Mouse (Mus musculus): Measurements from ENCODE around the gene Fbxw8. TPM values are rescaled to one million over a fixed set of nuclear protein-coding genes. Genes with fewer than 3 reads are reported as not detected.

Gene Fbxw8
- polyA plus RNA-seq, 1 experiment: 28.3 TPM

GRCm38 (mm10) chr5:118144327-118144726, 10.9 kb downstream of the Fbxw8 start:
- Histone ChIP-seq H3K4me1 (ENCODE audit: control insufficient read depth, insufficient read depth, insufficient read length, low read length) (0 out of 2 replicates have a peak, but pooled peaks cover 4% of the 10 kb centered on the region), H3K27me3 (ENCODE audit: control insufficient read depth, insufficient read depth, low read length) (no peaks in the 10 kb centered on the region), H3K36me3 (ENCODE audit: control insufficient read depth, insufficient read depth, low read length) (peaks cover 14% of the 10 kb centered on the region), H3K27ac (ENCODE audit: insufficient read depth, low read depth, low read length) (no peak overlapping the region), H3K4me3 (ENCODE audit: low read depth, low read length) (no peak overlapping the region)
- TF ChIP-seq POLR2A (IDR thresholded peaks at IDR 0.05; ENCODE audit: low read depth, low read length) (no peak), CTCF (IDR thresholded peaks at IDR 0.05; ENCODE audit: extremely low read depth, insufficient read length, insufficient replicate concordance, low read depth, low read length) (no peak)
- 84% methylated on average over 4 of the region's 4 CpGs for WGBS

- Histone ChIP-seq H3K4me3 (ENCODE audit: low read depth, low read length) (no peak overlapping the region), H3K27me3 (ENCODE audit: control insufficient read depth, insufficient read depth, low read length) (no peaks in the 10 kb centered on the region), H3K27ac (ENCODE audit: insufficient read depth, low read depth, low read length) (no peak overlapping the region), H3K4me1 (ENCODE audit: control insufficient read depth, insufficient read depth, insufficient read length, low read length) (0 out of 2 replicates have a peak, but pooled peaks cover 4% of the 10 kb centered on the region), H3K36me3 (ENCODE audit: control insufficient read depth, insufficient read depth, low read length) (peaks cover 18% of the 10 kb centered on the region)
- TF ChIP-seq CTCF (IDR thresholded peaks at IDR 0.05; ENCODE audit: extremely low read depth, insufficient read length, insufficient replicate concordance, low read depth, low read length): no peak
- no peak for TF ChIP-seq POLR2A (IDR thresholded peaks at IDR 0.05; ENCODE audit: low read depth, low read length)
- whole genome bisulfite sequencing: 70% methylated on average over 12 of the region's 12 CpGs
These were observed 11.8 kb downstream of the Fbxw8 start for GRCm38 (mm10) chr5:118143211-118144026.

GRCm38 (mm10) chr5:118142471-118142870, 12.8 kb downstream of the Fbxw8 start:
- Histone ChIP-seq H3K27me3 (ENCODE audit: control insufficient read depth, insufficient read depth, low read length) (no peaks in the 10 kb centered on the region), H3K4me3 (ENCODE audit: low read depth, low read length) (no peak overlapping the region), H3K36me3 (ENCODE audit: control insufficient read depth, insufficient read depth, low read length) (peaks cover 18% of the 10 kb centered on the region), H3K4me1 (ENCODE audit: control insufficient read depth, insufficient read depth, insufficient read length, low read length) (0 out of 2 replicates have a peak, but pooled peaks cover 4% of the 10 kb centered on the region), H3K27ac (ENCODE audit: insufficient read depth, low read depth, low read length) (no peak overlapping the region)
- WGBS: 91% methylated on average over 8 of the region's 8 CpGs
- no peak for TF ChIP-seq POLR2A (IDR thresholded peaks at IDR 0.05; ENCODE audit: low read depth, low read length)
- TF ChIP-seq CTCF (IDR thresholded peaks at IDR 0.05; ENCODE audit: extremely low read depth, insufficient read length, insufficient replicate concordance, low read depth, low read length): no peak

- Histone ChIP-seq H3K36me3 (ENCODE audit: control insufficient read depth, insufficient read depth, low read length) (peaks cover 19% of the 10 kb centered on the region), H3K4me1 (ENCODE audit: control insufficient read depth, insufficient read depth, insufficient read length, low read length) (no peaks in the 10 kb centered on the region), H3K4me3 (ENCODE audit: low read depth, low read length) (no peak overlapping the region), H3K27me3 (ENCODE audit: control insufficient read depth, insufficient read depth, low read length) (no peaks in the 10 kb centered on the region), H3K27ac (ENCODE audit: insufficient read depth, low read depth, low read length) (no peak overlapping the region)
- 88% methylated on average over 8 of the region's 8 CpGs for WGBS
- TF ChIP-seq POLR2A (IDR thresholded peaks at IDR 0.05; ENCODE audit: low read depth, low read length) (no peak), CTCF (IDR thresholded peaks at IDR 0.05; ENCODE audit: extremely low read depth, insufficient read length, insufficient replicate concordance, low read depth, low read length) (no peak)
These were observed 15.6 kb downstream of the Fbxw8 start for GRCm38 (mm10) chr5:118139630-118140029.

- Histone ChIP-seq H3K27me3 (ENCODE audit: control insufficient read depth, insufficient read depth, low read length) (no peaks in the 10 kb centered on the region), H3K27ac (ENCODE audit: insufficient read depth, low read depth, low read length) (no peak overlapping the region), H3K4me3 (ENCODE audit: low read depth, low read length) (no peak overlapping the region), H3K36me3 (ENCODE audit: control insufficient read depth, insufficient read depth, low read length) (peaks cover 12% of the 10 kb centered on the region; the same call in 1 of the 2 replicates), H3K4me1 (ENCODE audit: control insufficient read depth, insufficient read depth, insufficient read length, low read length) (no peaks in the 10 kb centered on the region)
- no peak for TF ChIP-seq POLR2A (IDR thresholded peaks at IDR 0.05; ENCODE audit: low read depth, low read length)
- TF ChIP-seq CTCF (IDR thresholded peaks at IDR 0.05; ENCODE audit: extremely low read depth, insufficient read length, insufficient replicate concordance, low read depth, low read length): no peak
- 83% methylated on average over 5 of the region's 5 CpGs for WGBS
These were observed 18.9 kb downstream of the Fbxw8 start for GRCm38 (mm10) chr5:118136391-118136790.

- Histone ChIP-seq H3K36me3 (ENCODE audit: control insufficient read depth, insufficient read depth, low read length) (peaks cover 17% of the 10 kb centered on the region; the same call in 1 of the 2 replicates), H3K27ac (ENCODE audit: insufficient read depth, low read depth, low read length) (no peak overlapping the region), H3K4me3 (ENCODE audit: low read depth, low read length) (no peak overlapping the region), H3K27me3 (ENCODE audit: control insufficient read depth, insufficient read depth, low read length) (no peaks in the 10 kb centered on the region), H3K4me1 (ENCODE audit: control insufficient read depth, insufficient read depth, insufficient read length, low read length) (no peaks in the 10 kb centered on the region)
- TF ChIP-seq CTCF (IDR thresholded peaks at IDR 0.05; ENCODE audit: extremely low read depth, insufficient read length, insufficient replicate concordance, low read depth, low read length): no peak
- no peak for TF ChIP-seq POLR2A (IDR thresholded peaks at IDR 0.05; ENCODE audit: low read depth, low read length)
- 85% methylated on average over 9 of the region's 9 CpGs for WGBS
These were observed 26.6 kb downstream of the Fbxw8 start for GRCm38 (mm10) chr5:118128651-118129050.

- H3K27me3 ChIP-seq (ENCODE audit: control insufficient read depth, insufficient read depth, low read length): no peaks in the 10 kb centered on the region
- peaks cover 17% of the 10 kb centered on the region; the same call in 1 of the 2 replicates for H3K36me3 ChIP-seq (ENCODE audit: control insufficient read depth, insufficient read depth, low read length)
- TF ChIP-seq CTCF (IDR thresholded peaks at IDR 0.05; ENCODE audit: extremely low read depth, insufficient read length, insufficient replicate concordance, low read depth, low read length): no peak
- no peak for TF ChIP-seq POLR2A (IDR thresholded peaks at IDR 0.05; ENCODE audit: low read depth, low read length)
- H3K4me1 ChIP-seq (ENCODE audit: control insufficient read depth, insufficient read depth, insufficient read length, low read length): no peaks in the 10 kb centered on the region
- H3K4me3 ChIP-seq (ENCODE audit: low read depth, low read length): no peak overlapping the region
- H3K27ac ChIP-seq (ENCODE audit: insufficient read depth, low read depth, low read length): no peak overlapping the region
- 78% methylated on average over 6 of the region's 6 CpGs for WGBS
These were observed 27.1 kb downstream of the Fbxw8 start for GRCm38 (mm10) chr5:118128208-118128607.
